8 mouse cellular contexts compared by ENCODE assay signal in genomic region chr16:30252003-30252418, GRCm38 (mm10). TPM values are rescaled to one million over a fixed set of nuclear protein-coding genes. Genes with fewer than 3 reads are reported as not detected.
DNase-seq lines count a peak whose midpoint lies in the region; ATAC-seq and TF ChIP-seq lines count a peak whose summit lies in the region.

No protein-coding gene starts in this region.

- TF ChIP-seq RAD21 in MEL (IDR thresholded peaks at IDR 0.05; ENCODE audit: low read depth, low read length): peak; percentile 98

- H3K4me2 ChIP-seq in forebrain, postnatal 0 days (ENCODE audit: low read depth): peak overlapping the region; percentile 39
- peak overlapping the region; percentile 51 for H3K4me2 ChIP-seq in lung, embryonic 15.5 days

- H3K27ac ChIP-seq in MEL (ENCODE audit: control insufficient read depth, low read depth, low read length): no peak overlapping the region
- H3K27ac ChIP-seq in cerebellum, adult 2 months (ENCODE audit: insufficient read depth, low read length): no peak overlapping the region
- no peak overlapping the region for H3K27ac ChIP-seq in forebrain, postnatal 0 days (ENCODE audit: low read depth, low read length)
- H3K27ac ChIP-seq in lung, embryonic 15.5 days: no peak overlapping the region
- no peak overlapping the region for H3K27ac ChIP-seq in olfactory bulb, adult 2 months (ENCODE audit: insufficient read depth, low read depth, low read length)
- no peak overlapping the region for H3K27ac ChIP-seq in thymus, adult 2 months (ENCODE audit: control insufficient read depth, insufficient read depth, low read length)

- no peak for TF ChIP-seq POLR2A in MEL (IDR thresholded peaks at IDR 0.05; ENCODE audit: control insufficient read depth in 1 of 2, insufficient read depth in 1 of 2, low read depth in 1 of 2, low read length in 2 of 2, poor library complexity in 1 of 2)
- no peak for TF ChIP-seq POLR2A in cerebellum, adult 2 months (IDR thresholded peaks at IDR 0.05; ENCODE audit: borderline replicate concordance, insufficient read depth, low read length)
- no peak for TF ChIP-seq POLR2A in olfactory bulb, adult 2 months (IDR thresholded peaks at IDR 0.05; ENCODE audit: insufficient read depth, low read depth, low read length)
- TF ChIP-seq POLR2A in thymus, adult 2 months (IDR thresholded peaks at IDR 0.05; ENCODE audit: control insufficient read depth, extremely low read depth, insufficient read depth, low read length, poor library complexity): no peak

- TF ChIP-seq CTCF in MEL (IDR thresholded peaks at IDR 0.05 in 2 of 3, conservative IDR thresholded peaks at IDR 0.05 in 1 of 3; ENCODE audit: control insufficient read depth in 1 of 3, insufficient read depth in 1 of 3, low read depth in 2 of 3, low read length in 3 of 3, poor library complexity in 1 of 3, severe bottlenecking in 1 of 3): peak in 2 of 3 experiments; percentile 91 to 100; a peak in 5 of 6 replicates
- TF ChIP-seq CTCF in cerebellum, adult 2 months (IDR thresholded peaks at IDR 0.05; ENCODE audit: borderline replicate concordance, insufficient read depth, low read depth, low read length): peak; percentile 60
- peak; percentile 98 for TF ChIP-seq CTCF in forebrain, postnatal 0 days (IDR thresholded peaks at IDR 0.05; ENCODE audit: low read depth)
- peak; percentile 99 for TF ChIP-seq CTCF in olfactory bulb, adult 2 months (IDR thresholded peaks at IDR 0.05; ENCODE audit: insufficient read depth, low read depth, low read length)
- TF ChIP-seq CTCF in thymus, adult 2 months (IDR thresholded peaks at IDR 0.05; ENCODE audit: borderline replicate concordance, control insufficient read depth, extremely low read depth, insufficient read depth, low read length, poor library complexity): peak; percentile 99

- H3K79me2 ChIP-seq in MEL (ENCODE audit: control insufficient read depth, insufficient read depth, low read length, poor library complexity): no peaks in the 10 kb centered on the region

- no peaks in the 10 kb centered on the region for H3K27me3 ChIP-seq in MEL (ENCODE audit: control insufficient read depth in 1 of 2, insufficient read depth in 2 of 2, low read length in 2 of 2)
- no peaks in the 10 kb centered on the region; the same call in 1 of the 2 replicates for H3K27me3 ChIP-seq in cerebellum, adult 2 months (ENCODE audit: control insufficient read depth, insufficient read depth, low read length)
- no peaks in the 10 kb centered on the region; the same call in 1 of the 2 replicates for H3K27me3 ChIP-seq in forebrain, postnatal 0 days (ENCODE audit: insufficient read depth, low read length)
- no peaks in the 10 kb centered on the region; the same call in 1 of the 2 replicates for H3K27me3 ChIP-seq in lung, embryonic 15.5 days
- H3K27me3 ChIP-seq in thymus, adult 2 months (ENCODE audit: control insufficient read depth, insufficient read depth, low read length): no peaks in the 10 kb centered on the region

- H3K36me3 ChIP-seq in MEL (ENCODE audit: control insufficient read depth in 1 of 2, insufficient read depth in 2 of 2, low read length in 2 of 2): no peaks in the 10 kb centered on the region; a peak in 1 of 4 replicates
- no peaks in the 10 kb centered on the region for H3K36me3 ChIP-seq in forebrain, postnatal 0 days (ENCODE audit: insufficient read depth)
- H3K36me3 ChIP-seq in lung, embryonic 15.5 days: no peaks in the 10 kb centered on the region
- H3K36me3 ChIP-seq in thymus, adult 2 months (ENCODE audit: control insufficient read depth, insufficient read depth, low read length): no peaks in the 10 kb centered on the region

- ATAC-seq in forebrain, postnatal 0 days: peak; percentile 71
- peak; percentile 92 to 93 for ATAC-seq in hematopoietic stem cell, adult 5-6 weeks (replicated peaks in 1 of 2; ENCODE audit: insufficient read depth in 1 of 2, low FRiP score in 2 of 2, low TSS enrichment in 1 of 2, low read depth in 1 of 2, poor library complexity in 2 of 2, severe bottlenecking in 2 of 2)
- ATAC-seq in lung, embryonic 15.5 days (ENCODE audit: borderline replicate concordance, extremely low read depth, low FRiP score, low TSS enrichment): peak; percentile 44; the same call in 1 of the 2 replicates

- H3K4me1 ChIP-seq in MEL (ENCODE audit: control insufficient read depth in 1 of 2, insufficient read depth in 2 of 2, low read length in 2 of 2): 0 out of 4 replicates have a peak, but pooled peaks cover 0 to 4% of the 10 kb centered on the region in 2 experiments
- no peaks in the 10 kb centered on the region for H3K4me1 ChIP-seq in cerebellum, adult 2 months (ENCODE audit: control insufficient read depth, insufficient read depth, low read length)
- H3K4me1 ChIP-seq in forebrain, postnatal 0 days (ENCODE audit: insufficient read depth): 0 out of 2 replicates have a peak, but pooled peaks cover 6% of the 10 kb centered on the region
- H3K4me1 ChIP-seq in lung, embryonic 15.5 days: no peaks in the 10 kb centered on the region; the same call in 1 of the 2 replicates
- peaks cover 2% of the 10 kb centered on the region; the same call in 1 of the 2 replicates for H3K4me1 ChIP-seq in olfactory bulb, adult 2 months (ENCODE audit: control insufficient read depth, insufficient read depth, low read length)
- H3K4me1 ChIP-seq in thymus, adult 2 months (replicated peaks; ENCODE audit: control insufficient read depth, insufficient read depth, low read length): peaks cover 15% of the 10 kb centered on the region

- TF ChIP-seq EP300 in MEL (IDR thresholded peaks at IDR 0.05; ENCODE audit: low read depth in 1 of 2, low read length in 2 of 2): peak; percentile 1 to 22; a peak in 2 of 4 replicates

- peak overlapping the region; percentile 66 to 90 for H3K4me3 ChIP-seq in MEL (ENCODE audit: control insufficient read depth in 1 of 2, insufficient read depth in 1 of 2, low read depth in 2 of 2, low read length in 2 of 2)
- no peak overlapping the region for H3K4me3 ChIP-seq in cerebellum, adult 2 months (replicated peaks; ENCODE audit: insufficient read depth, low read depth, low read length)
- 0 out of 2 replicates have a peak overlapping the region, but pooled peaks have one; percentile 12 for H3K4me3 ChIP-seq in forebrain, postnatal 0 days (ENCODE audit: low read depth, low read length)
- H3K4me3 ChIP-seq in lung, embryonic 15.5 days: peak overlapping the region; percentile 11; the same call in 1 of the 2 replicates
- H3K4me3 ChIP-seq in olfactory bulb, adult 2 months (ENCODE audit: insufficient read depth, low read depth, low read length): peak overlapping the region; percentile 19
- no peak overlapping the region for H3K4me3 ChIP-seq in thymus, adult 2 months (ENCODE audit: control insufficient read depth, insufficient read depth, low read length)

- peak; percentile 93 for DNase-seq in MEL (ENCODE audit: low read depth, low spot score)
- peak; percentile 28 to 37 for DNase-seq in cerebellum, adult 2 months
- DNase-seq in forebrain, postnatal 0 days: peak; percentile 81
- DNase-seq in layer of hippocampus, adult 9-10 months (ENCODE audit: low spot score): peak; percentile 69
- peak; percentile 88 for DNase-seq in thymus, adult 2 months

- 3% methylated on average over 21 of the region's 21 CpGs for whole genome bisulfite sequencing in cerebellum, adult 2 months
- WGBS in forebrain, postnatal 0 days: 2% methylated on average over 21 of the region's 21 CpGs
- WGBS in lung, embryonic 15.5 days: 1% methylated on average over 21 of the region's 21 CpGs
- WGBS in olfactory bulb, adult 2 months: 1% methylated on average over 21 of the region's 21 CpGs
- 2% methylated on average over 21 of the region's 21 CpGs for WGBS in thymus, adult 2 months

- peak overlapping the region; percentile 42 for H3K9ac ChIP-seq in MEL (ENCODE audit: control insufficient read depth, low read depth, low read length, poor library complexity, severe bottlenecking)
- H3K9ac ChIP-seq in forebrain, postnatal 0 days: no peak overlapping the region
- no peak overlapping the region for H3K9ac ChIP-seq in lung, embryonic 15.5 days

- no peaks in the 10 kb centered on the region for H3K9me3 ChIP-seq in MEL (replicated peaks; ENCODE audit: insufficient read depth, low read length)
- no peaks in the 10 kb centered on the region for H3K9me3 ChIP-seq in forebrain, postnatal 0 days (ENCODE audit: low read length)
- H3K9me3 ChIP-seq in lung, embryonic 15.5 days: no peaks in the 10 kb centered on the region

RNA-seq across cellular contexts. Expression of gene Cpn2, which starts 15.3 kb away (rescaled TPM):
- not detected in 2 replicates for total RNA-seq in MEL (2012; rRNA removed)
- not detected for polyA plus RNA-seq in MEL (2012; ENCODE audit: insufficient read depth in 1 of 2, insufficient read length in 2 of 2, low read depth in 1 of 2, low replicate concordance in 2 of 2, missing spikeins in 1 of 2)
- not detected in 2 replicates for polyA plus RNA-seq in cerebellum, adult 2 months (2012; rRNA removed)
- total RNA-seq in forebrain, postnatal 0 days (2014; rRNA removed): not detected in 2 replicates
- not detected in 2 replicates for polyA plus RNA-seq in forebrain, postnatal 0 days (2015; fragmentation: Nextera tagmentation; extraction: Ambion mirVana)
- total RNA-seq in hematopoietic stem cell, adult 5-6 weeks (2017): not detected in 2 replicates
- 0.04 TPM in 1 of 2 replicates, not detected in the other for polyA plus RNA-seq in lung, embryonic 15.5 days (2015; fragmentation: Nextera tagmentation; extraction: Ambion mirVana)
- not detected in 2 replicates for polyA plus RNA-seq in olfactory bulb, adult 2 months (2012; ENCODE audit: insufficient read depth, insufficient read length, low replicate concordance, missing spikeins)
- polyA plus RNA-seq in thymus, adult 2 months (2012; rRNA removed): 0.54 and 1.1 TPM in 2 replicates

RNA-seq across cellular contexts. Expression of gene Lrrc15, which starts 31.0 kb away (rescaled TPM):
- total RNA-seq in MEL (2012; rRNA removed): not detected in 2 replicates
- not detected for polyA plus RNA-seq in MEL (2012; ENCODE audit: insufficient read depth in 1 of 2, insufficient read length in 2 of 2, low read depth in 1 of 2, low replicate concordance in 2 of 2, missing spikeins in 1 of 2)
- not detected in 2 replicates for polyA plus RNA-seq in cerebellum, adult 2 months (2012; rRNA removed)
- total RNA-seq in forebrain, postnatal 0 days (2014; rRNA removed): 0.15 and 0.48 TPM in 2 replicates
- polyA plus RNA-seq in forebrain, postnatal 0 days (2015; fragmentation: Nextera tagmentation; extraction: Ambion mirVana): 0.04 and 0.12 TPM in 2 replicates
- total RNA-seq in hematopoietic stem cell, adult 5-6 weeks (2017): not detected in 2 replicates
- polyA plus RNA-seq in lung, embryonic 15.5 days (2015; fragmentation: Nextera tagmentation; extraction: Ambion mirVana): 0.29 and 0.34 TPM in 2 replicates
- not detected in 2 replicates for polyA plus RNA-seq in olfactory bulb, adult 2 months (2012; ENCODE audit: insufficient read depth, insufficient read length, low replicate concordance, missing spikeins)
- 0.45 and 0.51 TPM in 2 replicates for polyA plus RNA-seq in thymus, adult 2 months (2012; rRNA removed)

RNA-seq across cellular contexts. Expression of gene Gp5, which starts 58.6 kb away (rescaled TPM):
- 49.0 and 59.2 TPM in 2 replicates for total RNA-seq in MEL (2012; rRNA removed)
- 10 to 100 TPM in 1 of 2 experiments, not detected in 1; 63.1 TPM for polyA plus RNA-seq in MEL (2012; ENCODE audit: insufficient read depth in 1 of 2, insufficient read length in 2 of 2, low read depth in 1 of 2, low replicate concordance in 2 of 2, missing spikeins in 1 of 2)
- polyA plus RNA-seq in cerebellum, adult 2 months (2012; rRNA removed): 1.4 TPM in 2 replicates
- 0.24 and 0.54 TPM in 2 replicates for total RNA-seq in forebrain, postnatal 0 days (2014; rRNA removed)
- polyA plus RNA-seq in forebrain, postnatal 0 days (2015; fragmentation: Nextera tagmentation; extraction: Ambion mirVana): 0.43 and 0.82 TPM in 2 replicates
- 3.4 and 4.8 TPM in 2 replicates for total RNA-seq in hematopoietic stem cell, adult 5-6 weeks (2017)
- 2.5 TPM in 2 replicates for polyA plus RNA-seq in lung, embryonic 15.5 days (2015; fragmentation: Nextera tagmentation; extraction: Ambion mirVana)
- not detected in 2 replicates for polyA plus RNA-seq in olfactory bulb, adult 2 months (2012; ENCODE audit: insufficient read depth, insufficient read length, low replicate concordance, missing spikeins)
- polyA plus RNA-seq in thymus, adult 2 months (2012; rRNA removed): 1.6 TPM in 2 replicates

Comparison
In these comparisons a context has a peak if more than half of its experiments do, and no peak if none do; other contexts are left out.
1. DNase-seq: peak in every context shown above with its lines; median percentile 93 in MEL; 88 in thymus, adult 2 months; 81 in forebrain, postnatal 0 days; 69 in layer of hippocampus, adult 9-10 months; 32 in cerebellum, adult 2 months.
2. H3K4me3 ChIP-seq: peak in MEL (2 of 2), forebrain, postnatal 0 days (single experiment), lung, embryonic 15.5 days (single experiment) and olfactory bulb, adult 2 months (single experiment); none in cerebellum, adult 2 months (single experiment) and thymus, adult 2 months (single experiment).
3. Peak in every context shown above with its lines, with median percentiles within 50 percentile points of each other: CTCF ChIP-seq and ATAC-seq.